Mouse (Mus musculus) lung, adult 18-20 months (tissue): ENCODE data around the gene Oxsm.
A peak's percentile ranks its signal among the peaks of the same experiment; 100 is the strongest.

Experiments used
- DNase-seq, 2 experiments: peaks; one replicate each; pipeline ENCODE4 v3.0.0; 2022; ENCODE audit warnings: mixed read lengths in 2 of 2

The Oxsm gene

GRCm38 (mm10) chr14:16242193-16242815, 7.3 kb downstream of the Oxsm start:
- peak; percentile 9 to 23 for DNase-seq

GRCm38 (mm10) chr14:16236466-16236865, 13.1 kb downstream of the Oxsm start:
- DNase-seq: no peak

GRCm38 (mm10) chr14:16233515-16233914, 16.1 kb downstream of the Oxsm start:
- DNase-seq: no peak

GRCm38 (mm10) chr14:16230581-16230980, 19.0 kb downstream of the Oxsm start:
- no peak for DNase-seq

GRCm38 (mm10) chr14:16229395-16229794, 20.2 kb downstream of the Oxsm start:
- DNase-seq: no peak

- no peak for DNase-seq
Measured at GRCm38 (mm10) chr14:16219015-16219414, 30.6 kb downstream of the Oxsm start.

- no peak for DNase-seq
Measured at GRCm38 (mm10) chr14:16207722-16208121, 41.9 kb downstream of the Oxsm start.

GRCm38 (mm10) chr14:16201673-16202072, 47.9 kb downstream of the Oxsm start:
- DNase-seq: no peak

GRCm38 (mm10) chr14:16200969-16201638, 48.5 kb downstream of the Oxsm start:
- no peak for DNase-seq

- no peak for DNase-seq
Measured at GRCm38 (mm10) chr14:16200220-16200912, 49.2 kb downstream of the Oxsm start.

GRCm38 (mm10) chr14:16196518-16196917, 53.1 kb downstream of the Oxsm start:
- no peak for DNase-seq

- no peak for DNase-seq
Measured at GRCm38 (mm10) chr14:16195486-16195885, 54.1 kb downstream of the Oxsm start.

GRCm38 (mm10) chr14:16194125-16194524, 55.5 kb downstream of the Oxsm start:
- DNase-seq: no peak

GRCm38 (mm10) chr14:16189142-16189541, 60.5 kb downstream of the Oxsm start:
- DNase-seq: no peak
